Mouse (Mus musculus) left cerebral cortex, adult 9 months (tissue): ENCODE measurements around the gene Syvn1.
A peak's percentile ranks its signal among the peaks of the same experiment; 100 is the strongest.
"Not testable (repeated sequence)": the region's sequence is repeated elsewhere in the genome, so short reads cannot be mapped to it uniquely, and the experiment has no call there.

ENCODE experiments used
- DNase-seq, 2 experiments: peaks; one replicate each; pipeline ENCODE4 v3.0.0; 2022; ENCODE audit warnings: low spot score in 2 of 2

The Syvn1 gene

GRCm38 (mm10) chr19:6040002-6040401 lies 6.4 kb upstream of the Syvn1 start:
- DNase-seq: no peak

GRCm38 (mm10) chr19:6042293-6042692 lies 4.1 kb upstream of the Syvn1 start:
- DNase-seq: no peak

GRCm38 (mm10) chr19:6044102-6044501 lies 2.3 kb upstream of the Syvn1 start:
- not testable (repeated sequence) for DNase-seq

GRCm38 (mm10) chr19:6045366-6046293 lies 746 bp upstream of the Syvn1 start:
- no peak for DNase-seq

- DNase-seq: no peak
Observed at GRCm38 (mm10) chr19:6047154-6047898, 950 bp downstream of the Syvn1 start.

- no peak for DNase-seq
Observed at GRCm38 (mm10) chr19:6047899-6048166, 1.5 kb downstream of the Syvn1 start.

GRCm38 (mm10) chr19:6048681-6049410 lies 2.5 kb downstream of the Syvn1 start:
- DNase-seq: no peak

- DNase-seq: no peak
Observed at GRCm38 (mm10) chr19:6052516-6052915, 6.1 kb downstream of the Syvn1 start.

GRCm38 (mm10) chr19:6054296-6054695 lies 7.9 kb downstream of the Syvn1 start:
- no peak for DNase-seq

GRCm38 (mm10) chr19:6056696-6057095 lies 10.3 kb downstream of the Syvn1 start:
- no peak for DNase-seq

GRCm38 (mm10) chr19:6057313-6058096 lies 11.1 kb downstream of the Syvn1 start, which contains the start of the genes Mrpl49 and Fau:
TSS of gene Mrpl49 (minus strand) at chr19:6057785.
TSS of gene Fau (plus strand) at chr19:6057844.
- DNase-seq: peak; percentile 95 to 98

- DNase-seq: no peak
Observed at GRCm38 (mm10) chr19:6058513-6058912, 12.1 kb downstream of the Syvn1 start.

GRCm38 (mm10) chr19:6058966-6059365 lies 12.6 kb downstream of the Syvn1 start:
- no peak for DNase-seq

- peak; percentile 86 to 95 for DNase-seq
Observed at GRCm38 (mm10) chr19:6061021-6061533, 14.7 kb downstream of the Syvn1 start, which contains the start of gene Znhit2. TSS of gene Znhit2 (plus strand) at chr19:6061192.

GRCm38 (mm10) chr19:6061641-6062302 lies 15.4 kb downstream of the Syvn1 start:
- DNase-seq: no peak

- no peak for DNase-seq
Observed at GRCm38 (mm10) chr19:6062418-6062817, 16.0 kb downstream of the Syvn1 start.

GRCm38 (mm10) chr19:6063081-6063480 lies 16.7 kb downstream of the Syvn1 start:
- no peak for DNase-seq

GRCm38 (mm10) chr19:6066571-6066970 lies 20.2 kb downstream of the Syvn1 start:
- DNase-seq: no peak

- DNase-seq: peak in 1 of 2 experiments; percentile 86
Observed at GRCm38 (mm10) chr19:6067011-6067723, 20.8 kb downstream of the Syvn1 start.
